Mouse (Mus musculus) limb, embryonic 12.5 days (tissue): ENCODE results near the gene Il11ra1. TPM values are rescaled to one million over a fixed set of nuclear protein-coding genes. Genes with fewer than 3 reads are reported as not detected.

ENCODE experiments used
- ATAC-seq: fragments of 200-750 bp; cut with Nextera tagmentation; 2 replicates; pipeline ENCODE4 v1.8.0; 2017; ENCODE audit warnings: low read depth, moderate TSS enrichment; ENCODE audit not compliant: insufficient number of reproducible peaks, insufficient read depth, low FRiP score, low TSS enrichment
- H3K27ac ChIP-seq: fragments of 300-500 bp; sonication (generic); 2 replicates; pipeline ENCODE4 v1.5.1; 2016; ENCODE audit warnings: mild to moderate bottlenecking, moderate library complexity
- H3K27me3 ChIP-seq: fragments of 300-500 bp; sonication (generic); 2 replicates; pipeline ENCODE4 v1.6.1; 2016; ENCODE audit warnings: mild to moderate bottlenecking, moderate library complexity
- H3K36me3 ChIP-seq: fragments of 300-500 bp; sonication (generic); 2 replicates; pipeline ENCODE4 v1.6.1; 2016; ENCODE audit warnings: mild to moderate bottlenecking, moderate library complexity
- H3K4me1 ChIP-seq: fragments of 300-500 bp; sonication (generic); replicated peaks from 2 replicates; pipeline ENCODE4 v1.6.1; 2016
- H3K4me2 ChIP-seq: fragments of 300-500 bp; sonication (generic); 2 replicates; pipeline ENCODE4 v1.6.1; 2016; ENCODE audit warnings: mild to moderate bottlenecking, moderate library complexity
- H3K4me3 ChIP-seq: fragments of 300-500 bp; sonication (generic); replicated peaks from 2 replicates; pipeline ENCODE4 v1.5.1; 2016; ENCODE audit warnings: mild to moderate bottlenecking
- H3K9ac ChIP-seq: fragments of 300-500 bp; sonication (generic); replicated peaks from 2 replicates; pipeline ENCODE4 v1.6.1; 2016; ENCODE audit warnings: mild to moderate bottlenecking, moderate library complexity
- H3K9me3 ChIP-seq: fragments of 300-500 bp; sonication (generic); 2 replicates; pipeline ENCODE4 v1.6.1; 2016; ENCODE audit warnings: mild to moderate bottlenecking, moderate library complexity
- WGBS: fragments of 180-500 bp; shearing (Covaris S2); methylation state at CpG from one replicate; pipeline ENCODE4 v1.1.7; 2016; 5-methylcytosine and 5-hydroxymethylcytosine counted together
- polyA plus RNA-seq: library from polyadenylated mRNA; unstranded; fragments of >200 nt; fragmentation: Nextera tagmentation; extraction: Ambion mirVana; gene quantifications from 2 replicates; pipeline ENCODE4 v1.2.1, GENCODE M21; 2016

The Il11ra1 gene
- polyA plus RNA-seq, 1 experiment from 2014 or later: 302 TPM

DNA sequence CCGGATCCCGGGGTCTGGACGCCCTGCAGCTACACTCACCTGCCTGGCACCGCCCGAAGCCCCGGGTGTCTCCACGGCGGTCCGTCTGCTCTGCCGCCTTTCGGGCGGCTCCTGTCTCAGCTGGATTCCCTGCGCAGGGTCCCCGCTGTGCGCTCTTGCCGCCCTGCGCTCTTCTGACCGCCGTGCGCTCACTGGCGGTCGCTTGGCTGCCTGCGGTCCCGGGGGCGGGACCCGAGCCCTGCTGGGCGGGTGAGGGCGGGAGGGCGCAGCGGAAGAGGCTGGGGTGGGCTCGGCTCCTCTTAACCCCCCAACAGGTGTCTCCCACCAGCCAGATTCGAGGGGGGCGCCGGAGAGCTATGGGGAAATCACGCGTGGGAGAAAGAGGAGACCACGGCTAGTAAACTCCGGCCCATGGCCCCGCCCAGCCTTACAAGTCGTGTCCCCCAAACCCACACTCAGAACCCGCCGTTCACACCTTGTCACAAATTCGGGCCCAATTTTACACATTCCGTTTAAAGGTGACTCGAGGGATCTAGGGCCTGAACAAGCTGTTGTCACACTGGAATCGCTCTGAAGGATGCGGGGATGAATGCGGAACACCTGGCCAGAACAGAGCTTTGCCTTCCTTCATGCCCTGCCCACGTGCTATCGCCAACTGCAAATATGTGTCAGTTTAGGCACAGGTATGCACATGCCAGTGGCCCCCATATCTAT is 31.4 kb downstream of the Il11ra1 start, which contains the start of gene Arid3c:
Arid3c (minus strand) TSS at position 91 of the 714 bp plus-strand sequence.
- Histone ChIP-seq H3K9me3 (no peaks in the 10 kb centered on the region), H3K4me1 (peaks cover 10% of the 10 kb centered on the region), H3K4me2 (peak within 1 kb of the TSS; percentile 66), H3K36me3 (no peaks in the 10 kb centered on the region), H3K27me3 (peaks cover 84% of the 10 kb centered on the region), H3K27ac (no peak within 1 kb of the TSS), H3K4me3 (peak within 1 kb of the TSS; percentile 39), H3K9ac (peak within 1 kb of the TSS; percentile 34; the same call in 1 of the 2 replicates)
- 0 out of 2 replicates have a peak, but pooled peaks have one; percentile 34 for ATAC-seq
- 2% methylated on average over 50 of the region's 50 CpGs for WGBS

DNA sequence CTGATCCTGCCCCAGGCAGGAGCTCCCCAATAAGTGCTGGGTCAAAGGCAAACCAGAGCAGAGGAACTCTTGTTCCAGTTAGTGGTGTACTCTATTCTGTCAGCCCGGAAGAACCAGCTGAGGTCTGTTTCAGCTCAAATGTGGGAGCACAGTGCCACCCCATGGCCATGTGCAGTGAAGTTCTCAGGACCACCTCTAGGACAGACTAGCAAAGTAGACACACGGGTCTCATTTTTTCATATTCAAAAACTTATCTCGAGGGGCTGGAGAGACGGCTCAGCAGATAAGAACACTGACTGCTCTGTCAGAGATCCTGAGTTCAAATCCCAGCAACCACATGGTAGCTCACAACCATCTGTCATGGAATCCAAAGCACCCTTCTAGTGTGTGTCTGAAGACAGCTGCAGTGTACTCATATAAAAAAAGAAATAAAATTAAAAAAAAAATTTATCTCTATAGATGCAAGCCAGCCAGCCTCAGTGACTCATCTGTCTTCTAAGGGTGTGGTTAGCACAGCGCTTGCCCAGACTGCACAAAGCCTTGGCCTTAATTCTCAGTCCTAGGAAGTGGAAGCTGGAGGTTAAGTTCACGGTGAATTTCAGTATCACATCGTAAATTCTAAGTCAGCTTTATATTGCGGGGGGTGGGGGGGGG is 37.9 kb downstream of the Il11ra1 start:
- Histone ChIP-seq H3K4me2 (no peak overlapping the region), H3K36me3 (peaks cover 15% of the 10 kb centered on the region), H3K9ac (no peak overlapping the region), H3K4me3 (no peak overlapping the region), H3K9me3 (no peaks in the 10 kb centered on the region), H3K4me1 (peaks cover 15% of the 10 kb centered on the region), H3K27me3 (peaks cover 22% of the 10 kb centered on the region), H3K27ac (no peak overlapping the region)
- ATAC-seq: peak; percentile 5; the same call in 1 of the 2 replicates
- 31% methylated on average over 8 of the region's 8 CpGs for WGBS

DNA sequence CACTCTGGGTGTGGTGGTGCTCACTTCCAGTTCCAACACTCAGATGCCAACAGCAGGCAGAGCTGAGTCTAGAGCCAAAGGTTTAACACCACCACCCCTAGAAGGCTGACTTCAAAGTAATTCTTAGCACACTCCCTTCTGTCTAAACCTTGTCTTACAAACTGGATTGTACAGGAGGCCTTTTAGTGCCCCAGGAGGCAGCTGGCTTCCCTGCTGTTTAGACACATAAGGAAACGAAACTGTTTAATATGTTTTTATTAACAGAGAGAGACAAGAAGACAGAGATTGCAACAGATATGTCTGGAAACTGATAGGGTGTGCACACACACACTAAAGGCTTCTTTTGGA is 38.4 kb downstream of the Il11ra1 start:
- WGBS: 49% methylated on average over 1 of the region's 1 CpGs
- no peak overlapping the region for H3K4me3 ChIP-seq
- peaks cover 15% of the 10 kb centered on the region for H3K4me1 ChIP-seq
- no peak overlapping the region for H3K27ac ChIP-seq
- H3K4me2 ChIP-seq: no peak overlapping the region
- no peak overlapping the region for H3K9ac ChIP-seq
- no peaks in the 10 kb centered on the region for H3K9me3 ChIP-seq
- no peak for ATAC-seq
- peaks cover 15% of the 10 kb centered on the region for H3K36me3 ChIP-seq
- H3K27me3 ChIP-seq: peaks cover 17% of the 10 kb centered on the region

DNA sequence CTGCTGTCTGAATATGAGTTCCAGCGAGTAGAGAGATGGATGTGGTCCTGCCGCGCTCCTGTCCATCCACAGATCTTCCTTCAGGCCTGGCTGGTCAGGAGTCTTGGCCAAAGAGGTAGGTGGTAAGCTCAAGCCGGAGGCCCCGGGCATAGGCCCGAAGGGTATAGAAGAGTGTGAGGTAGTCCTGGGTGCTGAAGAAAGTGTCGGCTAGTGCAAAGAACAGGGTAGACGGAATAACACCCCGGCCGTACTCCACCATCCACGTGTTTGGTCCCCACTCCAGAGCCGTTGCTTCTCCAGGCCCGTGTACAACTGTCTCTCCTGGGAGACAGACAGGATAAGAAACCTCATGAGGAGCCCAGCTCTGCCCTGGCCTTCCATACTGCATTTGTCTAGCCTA is 39.5 kb downstream of the Il11ra1 start:
- no peak for ATAC-seq

DNA sequence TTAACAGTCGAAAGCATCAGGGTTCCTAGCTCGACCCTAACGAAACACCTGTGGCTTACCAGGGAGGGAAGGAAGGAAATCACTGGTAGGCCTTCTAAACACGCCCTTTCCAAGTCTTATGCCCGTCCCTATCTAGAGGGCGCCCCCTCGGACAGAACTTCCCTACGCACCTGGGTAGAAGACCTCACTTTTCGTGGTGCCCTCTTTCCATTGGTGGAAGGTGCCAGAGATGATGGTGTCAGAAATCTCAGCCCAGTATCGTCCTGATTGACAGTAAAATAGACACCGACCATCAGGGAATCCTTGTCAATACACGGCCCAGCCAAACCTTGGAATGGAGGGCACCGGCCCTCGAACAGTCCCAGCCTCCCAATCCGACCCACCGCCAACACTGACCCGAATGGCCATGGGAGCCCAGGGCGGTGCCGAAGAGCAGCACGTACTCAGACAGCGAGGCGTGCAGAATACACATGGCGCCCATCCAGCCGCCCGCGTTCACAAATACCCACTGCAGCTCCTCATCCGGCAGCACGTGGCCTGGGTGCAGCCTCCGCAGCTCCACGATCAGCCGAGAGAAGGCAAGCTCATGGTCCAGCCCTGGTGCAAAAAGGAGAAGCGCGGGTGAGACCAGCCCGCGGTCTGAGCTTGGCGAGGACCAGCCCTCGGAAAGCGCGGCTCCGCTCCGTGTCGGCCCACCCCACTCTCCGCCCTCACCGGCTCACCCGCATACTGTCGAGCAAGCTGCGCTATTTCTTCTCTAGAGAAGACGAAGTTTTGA is 40.8 kb downstream of the Il11ra1 start:
- 1% methylated on average over 48 of the region's 48 CpGs for WGBS
- Histone ChIP-seq H3K4me2 (peak overlapping the region; percentile 94), H3K4me3 (peak overlapping the region; percentile 74), H3K36me3 (peaks cover 15% of the 10 kb centered on the region), H3K27me3 (no peaks in the 10 kb centered on the region), H3K27ac (peak overlapping the region; percentile 83), H3K4me1 (peaks cover 15% of the 10 kb centered on the region), H3K9ac (peak overlapping the region; percentile 69), H3K9me3 (no peaks in the 10 kb centered on the region)
- ATAC-seq: peak; percentile 74

More for the DNA sequence above, 39.5 kb downstream of the Il11ra1 start:
- Histone ChIP-seq H3K4me2 (0 out of 2 replicates have a peak overlapping the region, but pooled peaks have one; percentile 94), H3K27me3 (peaks cover 10% of the 10 kb centered on the region; the same call in 1 of the 2 replicates), H3K4me1 (peaks cover 15% of the 10 kb centered on the region), H3K9me3 (no peaks in the 10 kb centered on the region), H3K27ac (no peak overlapping the region), H3K36me3 (peaks cover 15% of the 10 kb centered on the region), H3K9ac (no peak overlapping the region), H3K4me3 (no peak overlapping the region)
- WGBS: 94% methylated on average over 13 of the region's 13 CpGs

DNA sequence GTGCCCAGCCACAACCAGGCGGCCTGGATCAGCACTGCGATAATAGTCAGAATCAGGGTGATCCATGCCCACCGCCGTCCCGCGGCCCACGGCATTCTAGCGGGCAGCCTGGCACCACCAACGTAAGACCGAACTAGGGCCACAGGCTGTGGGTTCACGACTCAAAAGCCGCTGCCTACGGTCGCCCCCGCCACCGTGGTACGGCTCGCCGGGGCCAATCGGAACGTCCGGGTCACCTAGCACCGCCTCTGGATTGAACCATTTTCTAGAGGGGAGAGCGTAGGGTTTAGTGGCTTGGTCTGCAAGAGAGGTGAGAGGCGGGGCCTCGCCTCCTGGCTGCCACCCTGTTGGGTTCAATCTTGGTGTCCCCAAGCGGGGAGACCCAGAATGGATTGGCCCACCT is 41.4 kb downstream of the Il11ra1 start:
- WGBS: 0% methylated on average over 27 of the region's 27 CpGs

DNA sequence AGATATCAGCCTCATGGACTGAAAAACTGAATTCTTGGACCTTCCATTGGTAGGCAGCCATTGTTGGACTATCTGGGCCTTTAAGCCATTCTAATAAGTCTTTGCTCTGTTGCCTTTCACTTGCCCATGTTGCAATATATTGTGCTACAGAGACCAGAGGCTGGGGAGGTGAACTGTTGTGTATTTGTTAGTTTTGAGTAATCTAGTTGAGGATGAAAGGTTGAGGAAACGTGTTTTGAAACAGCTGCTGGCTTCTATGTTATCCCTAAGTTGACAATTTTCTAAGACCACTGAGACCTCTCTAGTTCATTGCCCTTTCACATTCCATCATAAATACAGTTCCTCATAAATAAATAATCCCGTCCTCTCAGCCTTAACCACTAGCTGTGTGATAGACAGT is 44.3 kb downstream of the Il11ra1 start:
- H3K4me3 ChIP-seq: no peak overlapping the region
- WGBS: 67% methylated on average over 2 of the region's 2 CpGs
- ATAC-seq: no peak

More for the DNA sequence above, 41.4 kb downstream of the Il11ra1 start:
- Histone ChIP-seq H3K27me3 (no peaks in the 10 kb centered on the region), H3K9me3 (peaks cover 4% of the 10 kb centered on the region), H3K9ac (peak overlapping the region; percentile 69), H3K27ac (peak overlapping the region; percentile 83), H3K36me3 (peaks cover 15% of the 10 kb centered on the region), H3K4me1 (peaks cover 15% of the 10 kb centered on the region), H3K4me2 (peak overlapping the region; percentile 94), H3K4me3 (peak overlapping the region; percentile 74)
- peak; percentile 91 for ATAC-seq

DNA sequence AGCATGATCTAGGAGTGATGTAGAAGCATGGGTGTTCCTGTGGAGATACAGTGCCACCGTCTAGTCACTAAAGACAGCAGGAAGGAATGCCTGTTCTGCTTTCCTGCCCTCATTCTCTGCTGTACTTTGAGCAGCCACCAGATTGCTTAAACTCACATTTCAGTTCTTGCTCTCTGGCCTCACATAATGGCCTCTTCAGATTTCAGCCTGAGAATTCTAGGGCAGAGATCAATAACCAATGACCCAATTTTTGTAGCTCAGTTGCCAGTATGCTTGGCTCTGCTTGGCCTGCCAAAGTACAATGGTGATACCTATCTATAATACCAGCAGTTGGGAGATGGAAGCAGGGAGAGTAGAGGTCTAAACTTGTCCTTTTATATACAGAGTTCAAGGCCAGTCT is 45.2 kb downstream of the Il11ra1 start:
- no peak overlapping the region for H3K4me3 ChIP-seq
- no peaks in the 10 kb centered on the region for H3K36me3 ChIP-seq
- WGBS: 74% methylated on average over 1 of the region's 1 CpGs
- no peak overlapping the region for H3K4me2 ChIP-seq
- peaks cover 9% of the 10 kb centered on the region for H3K4me1 ChIP-seq
- H3K27ac ChIP-seq: no peak overlapping the region
- H3K9ac ChIP-seq: no peak overlapping the region
- peaks cover 17% of the 10 kb centered on the region for H3K9me3 ChIP-seq
- no peak for ATAC-seq
- 0 out of 2 replicates have a peak, but pooled peaks cover 3% of the 10 kb centered on the region for H3K27me3 ChIP-seq

More for the DNA sequence above, 44.3 kb downstream of the Il11ra1 start:
- Histone ChIP-seq H3K36me3 (peaks cover 4% of the 10 kb centered on the region), H3K27me3 (0 out of 2 replicates have a peak, but pooled peaks cover 2% of the 10 kb centered on the region), H3K4me2 (no peak overlapping the region), H3K4me1 (peaks cover 15% of the 10 kb centered on the region), H3K27ac (no peak overlapping the region), H3K9me3 (peaks cover 17% of the 10 kb centered on the region), H3K9ac (no peak overlapping the region)

DNA sequence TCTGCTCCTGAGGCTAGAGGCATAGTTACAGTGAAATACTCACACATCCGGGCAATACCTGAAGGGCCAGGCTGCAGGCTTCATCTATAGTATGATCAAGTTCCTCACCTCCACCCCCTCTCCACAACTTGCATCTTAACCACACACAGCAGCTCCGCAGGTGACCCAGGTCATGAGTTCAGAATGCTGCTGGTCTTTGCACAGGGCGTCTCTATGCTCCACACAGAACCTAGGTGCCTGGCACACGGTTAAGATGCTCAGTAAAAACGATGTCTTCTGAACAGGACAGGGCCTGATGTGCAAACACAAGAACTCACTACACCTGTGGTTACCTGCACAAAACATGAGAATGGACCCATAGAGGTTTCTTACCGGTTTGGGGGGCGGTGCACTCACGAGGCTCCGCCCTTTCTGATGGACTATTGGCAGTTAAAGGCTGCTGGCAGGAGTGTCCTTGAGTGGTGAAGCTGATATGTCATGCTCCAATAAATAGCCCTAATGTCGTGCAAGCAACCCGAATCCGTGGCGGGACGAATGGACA is 55.1 kb downstream of the Il11ra1 start, which contains the start of gene Galt:
Galt (plus strand) TSS at position 432 of the 541 bp plus-strand sequence.
- H3K4me1 ChIP-seq: peaks cover 16% of the 10 kb centered on the region
- H3K27me3 ChIP-seq: no peaks in the 10 kb centered on the region
- H3K9ac ChIP-seq: peak within 1 kb of the TSS; percentile 65
- H3K4me2 ChIP-seq: peak within 1 kb of the TSS; percentile 86
- H3K4me3 ChIP-seq: peak within 1 kb of the TSS; percentile 70
- peak within 1 kb of the TSS; percentile 89 for H3K27ac ChIP-seq
- H3K9me3 ChIP-seq: no peaks in the 10 kb centered on the region
- 12% methylated on average over 14 of the region's 14 CpGs for WGBS
- peak; percentile 13; the same call in 1 of the 2 replicates for ATAC-seq
- H3K36me3 ChIP-seq: peaks cover 26% of the 10 kb centered on the region

DNA sequence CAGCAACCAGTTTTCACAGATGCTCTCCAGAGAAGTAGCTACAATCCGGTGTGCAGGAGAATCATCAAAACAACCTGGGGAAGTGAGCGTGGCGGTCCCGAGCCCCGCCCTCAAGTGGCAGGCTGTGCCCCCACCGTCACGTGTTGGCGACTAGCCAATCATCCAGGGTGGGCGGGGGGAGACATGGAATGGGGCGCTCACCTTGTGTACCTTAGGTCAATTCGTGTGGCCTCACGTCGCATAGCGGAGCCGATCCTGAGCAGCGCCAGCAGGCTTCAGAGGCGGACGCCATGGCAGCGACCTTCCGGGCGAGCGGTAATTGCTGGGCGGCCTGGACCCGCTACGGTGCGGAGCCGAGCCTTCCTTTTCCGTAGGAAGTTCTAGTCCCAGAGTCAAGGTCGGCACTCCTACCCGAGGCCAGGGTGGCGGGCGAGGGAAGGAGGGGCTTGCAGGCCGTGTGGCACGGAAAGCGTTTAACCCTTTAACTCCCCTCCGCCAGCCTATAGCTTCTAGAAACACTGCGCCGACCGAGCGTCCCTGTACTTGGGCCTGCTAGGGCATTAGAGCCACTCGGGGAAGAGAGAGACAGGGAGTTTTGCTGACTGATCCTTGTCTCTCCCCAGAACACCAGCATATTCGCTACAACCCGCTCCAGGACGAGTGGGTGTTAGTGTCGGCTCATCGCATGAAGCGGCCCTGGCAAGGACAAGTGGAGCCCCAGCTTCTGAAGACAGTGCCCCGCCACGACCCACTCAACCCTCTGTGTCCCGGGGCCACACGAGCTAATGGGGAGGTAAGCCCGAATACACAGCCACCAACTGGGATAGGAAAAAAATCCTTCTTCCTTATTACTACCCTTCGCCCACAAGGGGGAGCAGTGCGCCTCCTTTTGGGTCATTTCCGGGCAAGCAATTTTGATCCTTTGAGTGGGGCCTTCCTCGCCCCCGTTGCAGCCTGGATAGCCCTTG is 55.8 kb downstream of the Il11ra1 start, which contains the start of gene Sigmar1:
Sigmar1 (minus strand) TSS at position 820 of the 968 bp plus-strand sequence.
- Histone ChIP-seq H3K4me3 (peak within 1 kb of the TSS; percentile 70), H3K27me3 (no peaks in the 10 kb centered on the region), H3K36me3 (peaks cover 26% of the 10 kb centered on the region), H3K4me1 (peaks cover 19% of the 10 kb centered on the region), H3K4me2 (peak within 1 kb of the TSS; percentile 86), H3K27ac (peak within 1 kb of the TSS; percentile 89), H3K9me3 (no peaks in the 10 kb centered on the region), H3K9ac (peak within 1 kb of the TSS; percentile 65)
- peak; percentile 48 for ATAC-seq
- WGBS: under 1% methylated on average over 57 of the region's 57 CpGs
